In the genomic region with DNA sequence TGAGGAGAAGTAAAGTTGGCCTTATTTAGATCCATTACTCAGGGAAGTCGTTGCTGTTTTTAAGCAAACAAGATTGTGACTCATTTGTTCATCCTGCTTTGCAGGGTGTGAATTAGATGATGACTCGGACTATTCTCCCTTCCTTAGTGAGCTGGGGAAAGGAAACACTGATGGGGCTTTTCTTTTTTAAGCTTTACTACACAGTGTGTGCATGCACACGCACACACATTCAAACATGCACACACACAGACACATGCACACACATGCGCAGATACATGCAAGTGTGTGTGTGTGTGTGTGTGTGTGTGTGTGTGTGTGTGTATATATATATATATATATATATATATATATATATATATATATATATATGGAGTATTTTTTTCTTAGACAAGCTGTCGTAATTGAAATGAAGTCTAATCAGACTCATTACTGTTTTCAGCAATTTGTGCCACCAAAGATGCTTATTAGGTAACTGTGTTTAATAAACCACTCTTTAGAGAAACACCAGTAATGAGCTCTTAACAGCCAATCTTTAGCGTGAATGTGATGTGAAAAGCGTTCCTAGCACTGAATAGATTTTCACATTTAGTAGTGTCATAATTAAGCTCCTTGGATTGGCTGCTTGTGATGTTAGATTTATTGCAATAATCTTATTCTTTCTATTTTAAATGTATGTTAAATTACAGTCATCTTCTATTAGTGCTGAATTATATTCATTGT, we compare ENCODE assay signal across 29 mouse cellular contexts.
"Had no signal": no experiment of that assay in that cellular context is flagged by ENCODE, and none has a peak within 500 bp of the region (broad histone marks: within the 10 kb centered on the region; RNA-seq: fewer than 3 reads in every experiment).

No protein-coding gene starts in this region.

- H3K27ac ChIP-seq: heart, embryonic 10.5 days; hindbrain, embryonic 10.5 days; hindbrain, embryonic 12.5 days; hindbrain, embryonic 15.5 days; hindbrain, postnatal 0 days; kidney, embryonic 15.5 days; kidney, postnatal 0 days; layer of hippocampus, adult 2 months; left cerebral cortex, adult 2 months; limb, embryonic 10.5 days; limb, embryonic 12.5 days; liver, embryonic 13.5 days; liver, embryonic 15.5 days had no signal

- H3K36me3 ChIP-seq: heart, embryonic 10.5 days; heart, embryonic 12.5 days; hindbrain, embryonic 10.5 days; hindbrain, embryonic 12.5 days; hindbrain, embryonic 15.5 days; kidney, embryonic 15.5 days; limb, embryonic 10.5 days; limb, embryonic 12.5 days; liver, embryonic 13.5 days; liver, embryonic 15.5 days had no signal

- H3K27me3 ChIP-seq: heart, embryonic 12.5 days; hindbrain, embryonic 12.5 days; hindbrain, embryonic 15.5 days; kidney, embryonic 15.5 days; limb, embryonic 12.5 days; liver, embryonic 13.5 days; liver, embryonic 15.5 days had no signal

- ATAC-seq: hindbrain, postnatal 0 days; intestine, embryonic 16.5 days; liver, postnatal 0 days had no signal

- H3K4me2 ChIP-seq: heart, embryonic 12.5 days; hindbrain, embryonic 12.5 days; hindbrain, embryonic 15.5 days; kidney, embryonic 15.5 days; limb, embryonic 12.5 days; liver, embryonic 11.5 days; liver, embryonic 13.5 days; liver, embryonic 15.5 days had no signal

- H3K9ac ChIP-seq: heart, embryonic 12.5 days; hindbrain, embryonic 12.5 days; hindbrain, embryonic 15.5 days; kidney, embryonic 15.5 days; limb, embryonic 12.5 days; liver, embryonic 13.5 days; liver, embryonic 15.5 days; liver, postnatal 0 days had no signal

- H3K4me1 ChIP-seq: hindbrain, embryonic 10.5 days; hindbrain, embryonic 15.5 days; kidney, embryonic 15.5 days; limb, embryonic 10.5 days; limb, embryonic 12.5 days; liver, embryonic 13.5 days; liver, embryonic 15.5 days had no signal

- DNase-seq: gastrocnemius, postnatal 14 days; gastrocnemius, postnatal 36 days; heart, adult 18-20 months; heart, postnatal 10 days; heart, postnatal 4 days; kidney, adult 11 months; kidney, adult 2 months; kidney, adult 9 months; kidney, postnatal 25 days; kidney, postnatal 4 days; liver; liver, embryonic 13.5 days; liver, postnatal 0 days; lung, adult 2 months had no signal

- H3K4me3 ChIP-seq: heart, embryonic 10.5 days; heart, embryonic 12.5 days; hindbrain, embryonic 10.5 days; hindbrain, embryonic 12.5 days; hindbrain, embryonic 15.5 days; kidney, embryonic 15.5 days; layer of hippocampus, adult 2 months; left cerebral cortex, adult 2 months; limb, embryonic 10.5 days; limb, embryonic 12.5 days; liver, embryonic 13.5 days; liver, embryonic 15.5 days had no signal

- H3K9me3 ChIP-seq: heart, embryonic 10.5 days; heart, embryonic 12.5 days; hindbrain, embryonic 10.5 days; hindbrain, embryonic 12.5 days; hindbrain, embryonic 15.5 days; kidney, embryonic 15.5 days; limb, embryonic 10.5 days; limb, embryonic 12.5 days; liver, embryonic 13.5 days; liver, embryonic 15.5 days had no signal
